Mouse (Mus musculus): ENCODE measurements around the gene Cstf3. TPM values are rescaled to one million over a fixed set of nuclear protein-coding genes. Genes with fewer than 3 reads are reported as not detected.
"Not testable (repeated sequence)": the region's sequence is repeated elsewhere in the genome, so short reads cannot be mapped to it uniquely, and the experiment has no call there.

The Cstf3 gene
- 5.8 and 6.9 TPM in 2 replicates for polyA plus RNA-seq (2012; rRNA removed)

DNA sequence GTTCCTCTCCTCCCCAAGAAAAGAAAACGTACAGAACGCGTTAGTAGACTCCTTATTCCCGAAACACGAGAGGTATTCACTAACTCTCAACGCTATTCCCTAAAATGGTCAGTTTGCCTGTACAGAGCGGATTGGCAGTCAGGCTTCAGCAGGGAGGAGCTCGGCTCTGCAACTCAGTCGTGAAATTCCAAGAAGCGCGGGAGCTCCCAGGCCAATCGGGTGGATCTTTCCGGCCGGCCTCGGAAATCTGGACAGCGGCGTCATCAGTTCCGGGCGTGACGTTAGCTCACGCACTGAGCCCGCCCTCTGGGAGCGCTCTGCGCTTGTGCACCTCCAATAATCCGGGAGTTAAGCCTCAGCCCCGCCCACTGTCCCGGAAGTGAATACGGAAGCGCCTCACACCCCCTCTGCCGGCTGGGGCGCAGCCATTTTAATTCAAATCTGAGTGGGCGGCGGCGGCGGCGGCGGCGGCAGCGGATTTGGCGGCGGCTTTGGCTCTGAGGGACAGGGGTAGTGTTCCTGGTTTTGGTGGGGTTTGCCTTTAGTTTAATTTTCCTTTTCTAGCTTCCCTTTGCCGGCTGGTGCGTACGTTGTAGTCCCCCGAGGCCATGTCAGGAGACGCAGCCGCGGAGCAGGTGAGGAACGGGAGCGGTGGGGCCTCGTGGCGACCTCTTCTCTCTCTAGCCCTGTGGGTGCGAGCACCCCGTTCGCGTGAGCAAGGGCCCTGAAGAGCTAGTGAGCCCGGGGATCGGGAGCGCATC lies at the start of gene Cstf3:
TSS of gene Cstf3 (plus strand) at position 456 of the 761 bp plus-strand sequence.
- DNase-seq = peak; percentile 100
- TF ChIP-seq CTCF (conservative IDR thresholded peaks at IDR 0.05; ENCODE audit: insufficient read depth, insufficient read length, low read depth, low read length) = 0 out of 2 replicates have a peak, but pooled peaks have one; percentile 8
- TF ChIP-seq POLR2A (IDR thresholded peaks at IDR 0.05; ENCODE audit: low read depth, low read length) = no peak
- Histone ChIP-seq H3K27ac (ENCODE audit: insufficient read depth, low read depth, low read length) (peak within 1 kb of the TSS; percentile 53), H3K36me3 (ENCODE audit: control insufficient read depth, insufficient read depth, low read length) (no peaks in the 10 kb centered on the region), H3K27me3 (replicated peaks; ENCODE audit: control insufficient read depth, insufficient read depth, low read length) (no peaks in the 10 kb centered on the region), H3K4me1 (ENCODE audit: control insufficient read depth, insufficient read depth, low read length) (peaks cover 9% of the 10 kb centered on the region), H3K4me3 (ENCODE audit: insufficient read depth, low read depth, low read length) (peak within 1 kb of the TSS; percentile 82)
- under 1% methylated on average over 59 of the region's 59 CpGs for whole genome bisulfite sequencing

- H3K4me1 ChIP-seq (ENCODE audit: control insufficient read depth, insufficient read depth, low read length); H3K27ac ChIP-seq (ENCODE audit: insufficient read depth, low read depth, low read length); H3K27me3 ChIP-seq (replicated peaks; ENCODE audit: control insufficient read depth, insufficient read depth, low read length); H3K4me3 ChIP-seq (ENCODE audit: insufficient read depth, low read depth, low read length); H3K36me3 ChIP-seq (ENCODE audit: control insufficient read depth, insufficient read depth, low read length); DNase-seq: not testable (repeated sequence)
- WGBS = 94% methylated on average over 22 of the region's 22 CpGs
Observed at GRCm38 (mm10) chr2:104556711-104557110, 33.6 kb upstream of the Cstf3 start.

- Histone ChIP-seq H3K4me3 (ENCODE audit: insufficient read depth, low read depth, low read length) (no peak overlapping the region), H3K36me3 (ENCODE audit: control insufficient read depth, insufficient read depth, low read length) (no peaks in the 10 kb centered on the region), H3K27ac (ENCODE audit: insufficient read depth, low read depth, low read length) (no peak overlapping the region), H3K27me3 (replicated peaks; ENCODE audit: control insufficient read depth, insufficient read depth, low read length) (no peaks in the 10 kb centered on the region), H3K4me1 (ENCODE audit: control insufficient read depth, insufficient read depth, low read length) (no peaks in the 10 kb centered on the region)
- 90% methylated on average over 9 of the region's 9 CpGs for WGBS
- no peak for DNase-seq
- TF ChIP-seq CTCF (conservative IDR thresholded peaks at IDR 0.05; ENCODE audit: insufficient read depth, insufficient read length, low read depth, low read length) (no peak), POLR2A (IDR thresholded peaks at IDR 0.05; ENCODE audit: low read depth, low read length) (no peak)
Observed at GRCm38 (mm10) chr2:104557722-104558121, 32.6 kb upstream of the Cstf3 start.

DNA sequence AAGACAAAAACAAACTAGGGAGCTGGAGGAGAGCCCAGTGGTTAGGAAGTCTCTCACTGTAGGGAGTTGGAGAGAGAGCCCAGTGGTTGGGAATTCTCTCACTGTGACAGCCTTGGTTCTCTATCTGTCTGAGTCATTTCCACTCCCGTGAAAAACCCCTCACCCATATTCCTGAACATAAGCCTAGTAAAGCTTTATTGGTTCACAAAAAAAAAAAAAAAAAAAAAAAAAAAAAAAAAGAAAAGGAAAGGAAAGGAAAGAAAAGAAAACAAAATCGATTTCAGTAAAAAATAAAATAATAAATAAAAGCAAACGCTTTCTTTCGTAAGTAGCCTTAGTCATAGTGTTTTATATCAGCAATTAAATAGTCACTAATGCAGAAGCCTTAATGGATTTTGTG lies 32.0 kb upstream of the Cstf3 start:
- H3K4me1 ChIP-seq (ENCODE audit: control insufficient read depth, insufficient read depth, low read length) = no peaks in the 10 kb centered on the region
- no peak for DNase-seq
- 80% methylated on average over 4 of the region's 4 CpGs for WGBS

DNA sequence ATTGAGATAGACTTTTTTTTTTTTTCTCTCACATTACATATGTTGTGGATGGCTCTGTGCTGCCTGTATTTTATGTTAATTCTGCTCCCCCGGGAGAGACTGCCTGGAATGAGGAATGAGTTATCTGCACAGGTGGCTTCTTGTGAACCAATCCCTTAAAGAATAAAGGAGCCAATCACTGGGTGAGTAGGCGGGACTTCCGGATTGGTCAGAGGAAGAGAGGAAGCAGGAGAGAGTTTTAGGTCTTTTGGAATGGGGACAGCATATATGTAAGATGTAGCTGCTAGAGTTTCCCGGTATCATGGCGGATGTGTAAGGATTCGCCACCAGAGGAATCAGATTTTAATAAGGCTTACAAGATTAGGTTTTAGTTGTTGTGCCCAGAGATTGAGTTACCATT lies 31.4 kb upstream of the Cstf3 start:
- Histone ChIP-seq H3K27ac (ENCODE audit: insufficient read depth, low read depth, low read length) (no peak overlapping the region), H3K36me3 (ENCODE audit: control insufficient read depth, insufficient read depth, low read length) (no peaks in the 10 kb centered on the region), H3K4me3 (ENCODE audit: insufficient read depth, low read depth, low read length) (no peak overlapping the region), H3K4me1 (ENCODE audit: control insufficient read depth, insufficient read depth, low read length) (no peaks in the 10 kb centered on the region), H3K27me3 (replicated peaks; ENCODE audit: control insufficient read depth, insufficient read depth, low read length) (no peaks in the 10 kb centered on the region)
- TF ChIP-seq POLR2A (IDR thresholded peaks at IDR 0.05; ENCODE audit: low read depth, low read length) = no peak
- no peak for TF ChIP-seq CTCF (conservative IDR thresholded peaks at IDR 0.05; ENCODE audit: insufficient read depth, insufficient read length, low read depth, low read length)
- no peak for DNase-seq
- 74% methylated on average over 6 of the region's 6 CpGs for WGBS

More for the DNA sequence above, 32.0 kb upstream of the Cstf3 start:
- H3K36me3 ChIP-seq (ENCODE audit: control insufficient read depth, insufficient read depth, low read length) = no peaks in the 10 kb centered on the region
- H3K27ac ChIP-seq (ENCODE audit: insufficient read depth, low read depth, low read length) = no peak overlapping the region
- no peak overlapping the region for H3K4me3 ChIP-seq (ENCODE audit: insufficient read depth, low read depth, low read length)
- no peaks in the 10 kb centered on the region for H3K27me3 ChIP-seq (replicated peaks; ENCODE audit: control insufficient read depth, insufficient read depth, low read length)
- TF ChIP-seq CTCF (conservative IDR thresholded peaks at IDR 0.05; ENCODE audit: insufficient read depth, insufficient read length, low read depth, low read length) (no peak), POLR2A (IDR thresholded peaks at IDR 0.05; ENCODE audit: low read depth, low read length) (no peak)

DNA sequence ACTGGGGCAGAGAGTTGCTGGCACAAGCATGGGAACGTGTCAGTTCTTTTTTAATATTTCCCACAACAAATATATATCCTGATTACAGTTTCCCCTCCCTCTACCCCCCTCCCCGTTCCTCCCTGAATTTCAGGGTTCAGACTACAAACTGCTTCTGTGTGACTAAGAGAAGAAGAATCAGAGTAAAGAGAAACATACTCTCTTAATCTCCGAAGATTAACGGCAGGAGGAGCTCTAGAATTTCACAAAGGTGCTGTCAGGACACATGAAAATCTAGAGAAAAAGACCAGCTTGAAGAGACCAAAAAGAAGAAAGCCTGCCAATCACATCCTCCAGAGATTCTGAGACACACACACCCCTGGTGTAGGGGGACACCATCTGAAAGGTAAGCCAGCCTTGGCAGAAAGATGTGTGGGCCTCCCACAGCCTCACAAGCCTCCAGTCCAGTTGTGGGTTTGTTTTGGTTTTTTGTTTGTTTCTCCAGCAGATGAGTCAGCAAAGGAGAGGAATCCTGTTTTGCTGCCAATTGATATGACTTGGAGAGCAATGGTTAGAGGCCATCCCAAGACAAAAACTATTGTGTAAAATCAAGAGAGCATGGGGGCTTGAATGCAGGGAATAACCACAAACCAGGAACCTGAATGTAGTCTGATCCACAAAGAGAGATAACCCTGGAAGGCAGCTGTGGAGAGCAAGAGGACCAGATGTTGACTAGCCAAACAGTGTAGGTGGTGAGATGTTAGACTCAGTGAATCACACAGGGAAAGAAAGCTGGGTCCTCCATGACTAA lies 30.5 kb upstream of the Cstf3 start:
- Histone ChIP-seq H3K4me3 (ENCODE audit: insufficient read depth, low read depth, low read length) (no peak overlapping the region), H3K4me1 (ENCODE audit: control insufficient read depth, insufficient read depth, low read length) (no peaks in the 10 kb centered on the region), H3K36me3 (ENCODE audit: control insufficient read depth, insufficient read depth, low read length) (no peaks in the 10 kb centered on the region), H3K27me3 (replicated peaks; ENCODE audit: control insufficient read depth, insufficient read depth, low read length) (no peaks in the 10 kb centered on the region), H3K27ac (ENCODE audit: insufficient read depth, low read depth, low read length) (no peak overlapping the region)
- no peak for TF ChIP-seq CTCF (conservative IDR thresholded peaks at IDR 0.05; ENCODE audit: insufficient read depth, insufficient read length, low read depth, low read length)
- no peak for TF ChIP-seq POLR2A (IDR thresholded peaks at IDR 0.05; ENCODE audit: low read depth, low read length)
- DNase-seq = no peak
- WGBS = 61% methylated on average over 4 of the region's 4 CpGs

DNA sequence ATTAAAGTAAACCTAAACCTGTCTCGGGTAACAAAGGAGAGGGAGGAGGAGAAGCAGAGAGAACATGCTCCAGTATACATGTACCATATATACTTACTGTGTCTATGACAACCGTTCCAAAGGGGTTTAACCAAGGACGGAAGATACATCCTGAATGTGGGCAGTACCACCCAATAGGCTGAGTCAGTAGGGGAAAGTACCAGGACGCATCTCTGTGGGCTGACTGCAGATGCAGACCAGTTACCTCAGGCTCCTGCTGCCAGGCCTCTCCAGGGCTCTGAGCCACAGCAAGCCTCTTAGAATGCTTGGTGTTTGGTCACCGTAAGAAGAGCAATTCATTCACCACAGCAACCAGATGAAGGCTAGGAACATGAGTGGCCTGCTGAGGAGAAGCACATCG lies 28.9 kb upstream of the Cstf3 start:
- Histone ChIP-seq H3K4me1 (ENCODE audit: control insufficient read depth, insufficient read depth, low read length) (no peaks in the 10 kb centered on the region), H3K36me3 (ENCODE audit: control insufficient read depth, insufficient read depth, low read length) (no peaks in the 10 kb centered on the region), H3K27ac (ENCODE audit: insufficient read depth, low read depth, low read length) (no peak overlapping the region), H3K4me3 (ENCODE audit: insufficient read depth, low read depth, low read length) (no peak overlapping the region), H3K27me3 (replicated peaks; ENCODE audit: control insufficient read depth, insufficient read depth, low read length) (no peaks in the 10 kb centered on the region)
- TF ChIP-seq CTCF (conservative IDR thresholded peaks at IDR 0.05; ENCODE audit: insufficient read depth, insufficient read length, low read depth, low read length) (no peak), POLR2A (IDR thresholded peaks at IDR 0.05; ENCODE audit: low read depth, low read length) (no peak)
- no peak for DNase-seq
- 95% methylated on average over 6 of the region's 6 CpGs for WGBS
